Mouse (Mus musculus) stomach, postnatal 0 days (tissue): ENCODE data around the gene Tbc1d4. TPM values are rescaled to one million over a fixed set of nuclear protein-coding genes. Genes with fewer than 3 reads are reported as not detected.

Experiments used
- ATAC-seq: fragments of 200-750 bp; cut with Nextera tagmentation; 2 replicates; pipeline ENCODE4 v1.8.0; 2017; ENCODE audit not compliant: low FRiP score, low TSS enrichment
- DNase-seq: peaks from one replicate; pipeline ENCODE4 v3.0.0-alpha.2; 2016; ENCODE audit warnings: low spot score
- H3K27ac ChIP-seq: fragments of 300-500 bp; sonication (generic); replicated peaks from 2 replicates; pipeline ENCODE4 v1.5.1; 2014; ENCODE audit warnings: mild to moderate bottlenecking, control low read depth
- H3K27me3 ChIP-seq: fragments of 300-500 bp; sonication (generic); 2 replicates; pipeline ENCODE4 v1.6.1; 2014; ENCODE audit warnings: low read length; ENCODE audit not compliant: control insufficient read depth, insufficient read depth
- H3K36me3 ChIP-seq: fragments of 300-500 bp; sonication (generic); 2 replicates; pipeline ENCODE4 v1.6.1; 2014; ENCODE audit warnings: low read length, mixed read lengths; ENCODE audit not compliant: control insufficient read depth, insufficient read depth
- H3K4me1 ChIP-seq: fragments of 300-500 bp; sonication (generic); replicated peaks from 2 replicates; pipeline ENCODE4 v1.6.1; 2014; ENCODE audit warnings: antibody characterized with exemption; ENCODE audit not compliant: control insufficient read depth, insufficient read depth
- H3K4me2 ChIP-seq: fragments of 300-500 bp; sonication (generic); replicated peaks from 2 replicates; pipeline ENCODE4 v1.6.1; 2014; ENCODE audit warnings: low read depth, mild to moderate bottlenecking, control low read depth, moderate library complexity
- H3K4me3 ChIP-seq: fragments of 300-500 bp; sonication (generic); 2 replicates; pipeline ENCODE4 v1.5.1; 2014; ENCODE audit warnings: low read depth, low read length, control low read depth
- H3K9ac ChIP-seq: fragments of 300-500 bp; sonication (generic); 2 replicates; pipeline ENCODE4 v1.6.1; 2014; ENCODE audit warnings: mild to moderate bottlenecking, low read length, control low read depth, mixed read lengths
- H3K9me3 ChIP-seq: fragments of 300-500 bp; sonication (generic); 2 replicates; pipeline ENCODE4 v1.6.1; 2016; ENCODE audit warnings: low read length; ENCODE audit not compliant: control insufficient read depth
- CTCF ChIP-seq: IDR thresholded peaks from 2 replicates; pipeline ENCODE4 v1.5.1; 2016; ENCODE audit warnings: antibody characterized with exemption, low read depth, mild to moderate bottlenecking, moderate library complexity
- EP300 ChIP-seq: optimal IDR thresholded peaks from 2 replicates; pipeline ENCODE3; 2016; ENCODE audit warnings: antibody characterized with exemption
- WGBS: fragments of 180-500 bp; shearing (Covaris S2); extraction: QIAGEN DNeasy Blood & Tissue Kit; methylation state at CpG from one replicate; pipeline ENCODE4 v1.1.7; 2014; 5-methylcytosine and 5-hydroxymethylcytosine counted together
- polyA plus RNA-seq: library from polyadenylated mRNA; unstranded; fragments of >200 nt; fragmentation: Nextera tagmentation; extraction: Ambion mirVana; gene quantifications from 2 replicates; pipeline ENCODE4 v1.2.1, GENCODE M21; 2015

Gene Tbc1d4
- polyA plus RNA-seq, 1 experiment from 2014 or later = 3.9 TPM

DNA sequence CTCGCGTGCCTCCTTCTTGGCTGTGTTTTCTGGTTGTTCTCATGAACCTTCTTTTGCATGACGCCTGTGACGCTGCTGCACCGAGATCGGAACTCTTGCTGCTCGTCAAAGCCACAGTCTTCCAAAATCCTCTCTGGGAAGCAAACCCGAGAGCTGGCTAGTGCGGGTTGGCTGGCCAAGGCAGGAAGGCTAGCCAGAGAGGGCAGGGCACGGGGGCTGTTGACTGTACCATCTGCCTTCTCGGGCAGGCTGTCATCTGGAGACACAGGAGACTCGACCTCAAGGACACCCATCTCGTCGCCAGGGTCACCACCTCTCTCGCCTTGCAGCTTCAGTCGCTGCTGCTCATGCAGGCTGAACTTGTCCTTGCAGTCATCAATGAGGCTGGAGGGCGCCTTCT lies 101.8 kb downstream of the Tbc1d4 start:
- no peaks in the 10 kb centered on the region for H3K4me1 ChIP-seq
- no peak overlapping the region for H3K9ac ChIP-seq
- H3K4me3 ChIP-seq = no peak overlapping the region
- TF ChIP-seq EP300 (no peak), CTCF (no peak)
- WGBS = 86% methylated on average over 17 of the region's 17 CpGs
- no peak overlapping the region for H3K4me2 ChIP-seq
- no peaks in the 10 kb centered on the region for H3K9me3 ChIP-seq
- H3K36me3 ChIP-seq = no peaks in the 10 kb centered on the region
- H3K27ac ChIP-seq = no peak overlapping the region
- DNase-seq = no peak
- no peak for ATAC-seq
- H3K27me3 ChIP-seq = no peaks in the 10 kb centered on the region

GRCm38 (mm10) chr14:101505805-101506204 lies 103.2 kb downstream of the Tbc1d4 start:
- Histone ChIP-seq H3K27me3 (no peaks in the 10 kb centered on the region), H3K9me3 (no peaks in the 10 kb centered on the region), H3K4me2 (no peak overlapping the region), H3K4me1 (no peaks in the 10 kb centered on the region), H3K9ac (no peak overlapping the region), H3K36me3 (no peaks in the 10 kb centered on the region), H3K27ac (no peak overlapping the region), H3K4me3 (no peak overlapping the region)
- TF ChIP-seq EP300 (no peak), CTCF (no peak)
- DNase-seq = no peak
- ATAC-seq = no peak

DNA sequence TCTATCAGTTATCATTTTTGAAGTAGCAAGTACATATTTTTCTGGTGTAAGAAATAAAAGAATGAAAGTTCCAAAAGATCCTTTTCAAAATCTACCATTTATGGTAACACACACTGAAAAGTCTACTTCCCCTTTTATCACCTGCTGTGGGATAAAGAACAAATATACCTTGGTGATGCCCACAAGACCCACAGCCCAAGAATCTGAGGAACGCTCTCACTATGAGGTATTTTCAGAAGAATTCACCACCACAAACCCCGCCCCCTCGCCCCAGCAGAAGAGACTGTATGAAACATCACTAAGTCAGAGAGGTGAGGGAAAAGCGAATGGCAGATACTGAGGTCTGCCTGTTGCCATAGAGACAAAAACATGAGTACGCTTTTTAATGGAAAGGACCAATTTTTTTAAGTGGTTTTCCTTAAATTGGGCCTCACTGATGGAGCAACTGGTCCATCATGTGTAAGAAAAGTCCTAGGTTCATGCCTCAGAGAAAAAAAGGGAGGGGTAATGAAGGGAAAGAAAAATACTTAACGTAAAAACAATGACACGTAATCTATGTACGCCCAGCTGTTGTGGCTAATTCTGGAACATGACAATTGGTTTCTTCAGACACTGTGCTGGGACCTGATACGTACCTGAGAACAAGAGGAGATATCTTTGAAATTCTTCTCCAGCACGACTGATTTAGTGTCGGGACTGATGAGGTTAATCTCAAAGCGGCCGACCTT lies 104.4 kb downstream of the Tbc1d4 start:
- Histone ChIP-seq H3K4me1 (no peaks in the 10 kb centered on the region), H3K27ac (no peak overlapping the region), H3K36me3 (no peaks in the 10 kb centered on the region), H3K4me3 (no peak overlapping the region), H3K9ac (no peak overlapping the region), H3K4me2 (no peak overlapping the region), H3K27me3 (no peaks in the 10 kb centered on the region), H3K9me3 (no peaks in the 10 kb centered on the region)
- no peak for DNase-seq
- ATAC-seq = no peak
- no peak for TF ChIP-seq EP300
- no peak for TF ChIP-seq CTCF
- WGBS = 87% methylated on average over 13 of the region's 13 CpGs

GRCm38 (mm10) chr14:101503168-101503961 lies 105.6 kb downstream of the Tbc1d4 start:
- H3K4me3 ChIP-seq = no peak overlapping the region
- no peaks in the 10 kb centered on the region for H3K36me3 ChIP-seq
- ATAC-seq (no peak), DNase-seq (no peak)
- H3K9ac ChIP-seq = no peak overlapping the region
- no peaks in the 10 kb centered on the region for H3K9me3 ChIP-seq
- no peaks in the 10 kb centered on the region for H3K27me3 ChIP-seq
- TF ChIP-seq EP300 = no peak
- no peak for TF ChIP-seq CTCF
- WGBS = 82% methylated on average over 3 of the region's 3 CpGs
- H3K4me1 ChIP-seq = no peaks in the 10 kb centered on the region
- no peak overlapping the region for H3K27ac ChIP-seq
- no peak overlapping the region for H3K4me2 ChIP-seq

DNA sequence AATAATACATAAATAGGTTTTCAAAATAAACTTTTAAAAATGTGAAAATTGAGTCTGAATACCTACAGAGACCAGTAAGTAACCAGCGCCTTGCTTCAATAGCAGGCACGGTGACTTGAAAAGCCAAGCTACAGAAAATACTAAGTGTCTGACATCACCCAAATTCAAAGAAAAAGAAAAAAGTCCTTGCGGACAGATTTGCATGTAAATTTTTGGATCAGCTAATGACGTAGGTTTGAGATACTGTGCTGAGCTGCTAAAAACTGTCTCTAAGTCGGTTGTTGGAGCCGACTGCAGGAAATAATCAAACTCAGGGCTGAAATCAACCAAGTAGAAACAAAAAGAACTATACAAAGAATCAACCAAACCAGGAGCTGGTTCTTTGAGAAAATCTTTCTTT lies 107.1 kb downstream of the Tbc1d4 start:
- 87% methylated on average over 6 of the region's 6 CpGs for WGBS
- Histone ChIP-seq H3K9ac (no peak overlapping the region), H3K4me3 (no peak overlapping the region), H3K9me3 (no peaks in the 10 kb centered on the region), H3K27ac (no peak overlapping the region), H3K36me3 (no peaks in the 10 kb centered on the region), H3K4me1 (no peaks in the 10 kb centered on the region), H3K4me2 (no peak overlapping the region), H3K27me3 (no peaks in the 10 kb centered on the region)
- no peak for TF ChIP-seq CTCF
- DNase-seq (no peak), ATAC-seq (no peak)

- 86% methylated on average over 11 of the region's 11 CpGs for WGBS
- no peak overlapping the region for H3K27ac ChIP-seq
- no peak for TF ChIP-seq CTCF
- no peak for TF ChIP-seq EP300
- DNase-seq (no peak), ATAC-seq (no peak)
- no peak overlapping the region for H3K4me2 ChIP-seq
- no peak overlapping the region for H3K9ac ChIP-seq
- no peak overlapping the region for H3K4me3 ChIP-seq
- no peaks in the 10 kb centered on the region for H3K4me1 ChIP-seq
- H3K27me3 ChIP-seq = no peaks in the 10 kb centered on the region
- no peaks in the 10 kb centered on the region for H3K36me3 ChIP-seq
- no peaks in the 10 kb centered on the region for H3K9me3 ChIP-seq
These were observed 107.5 kb downstream of the Tbc1d4 start for GRCm38 (mm10) chr14:101501452-101501851.
